Mouse (Mus musculus): ENCODE data around the gene Tet2.

DNA sequence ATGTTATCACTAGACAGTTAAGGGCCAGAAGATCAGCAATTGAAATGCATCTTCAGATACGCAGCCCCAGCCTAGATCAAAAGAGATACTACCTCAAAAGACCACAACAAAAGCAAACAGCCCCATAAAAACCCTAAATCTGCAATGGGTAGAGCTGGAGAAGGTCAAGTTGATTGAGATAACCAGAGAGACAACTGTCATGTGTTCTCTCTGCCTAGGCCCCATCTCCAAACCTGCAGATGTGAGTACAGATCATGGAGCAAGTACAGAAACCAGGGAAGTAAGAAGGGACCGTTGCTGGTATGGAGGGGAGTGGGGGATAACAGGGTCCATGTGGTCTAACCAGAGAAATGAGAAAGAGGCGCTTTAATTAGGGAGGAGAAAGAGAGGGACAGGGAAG lies 36.1 kb downstream of the Tet2 start:
- TF ChIP-seq POLR2A (IDR thresholded peaks at IDR 0.05; ENCODE audit: low read depth, low read length) (no peak), CTCF (IDR thresholded peaks at IDR 0.05; ENCODE audit: borderline replicate concordance, insufficient read depth, low read length) (no peak)

Measured in embryonic fibroblast, embryonic 13.5 days (primary cell).